Mouse (Mus musculus): Measurements from ENCODE around the gene Taar2. TPM values are rescaled to one million over a fixed set of nuclear protein-coding genes. Genes with fewer than 3 reads are reported as not detected.

The Taar2 gene
- polyA plus RNA-seq, 1 experiment from 2014 or later: 0.27 TPM

- no peak within 1 kb of the TSS for H3K27ac ChIP-seq
- H3K9ac ChIP-seq: no peak within 1 kb of the TSS
- H3K4me3 ChIP-seq: no peak within 1 kb of the TSS
- H3K36me3 ChIP-seq: no peaks in the 10 kb centered on the region
- H3K27me3 ChIP-seq: no peaks in the 10 kb centered on the region
- no peaks in the 10 kb centered on the region for H3K9me3 ChIP-seq
- no peak within 1 kb of the TSS for H3K4me2 ChIP-seq
- ATAC-seq (ENCODE audit: insufficient number of reproducible peaks, insufficient read depth, low FRiP score, low TSS enrichment, low read depth): no peak
- no peaks in the 10 kb centered on the region for H3K4me1 ChIP-seq
- 86% methylated on average over 16 of the region's 16 CpGs for WGBS
Measured at GRCm38 (mm10) chr10:23949508-23950005, 11.2 kb downstream of the Taar2 start, which contains the start of gene Taar3. Gene Taar3 (plus strand): TSS chr10:23949558.

GRCm38 (mm10) chr10:23951714-23952113, 13.3 kb downstream of the Taar2 start:
- H3K4me1 ChIP-seq: no peaks in the 10 kb centered on the region
- 75% methylated on average over 6 of the region's 6 CpGs for WGBS
- H3K9ac ChIP-seq: no peak overlapping the region
- no peak overlapping the region for H3K4me3 ChIP-seq
- no peaks in the 10 kb centered on the region for H3K27me3 ChIP-seq
- H3K9me3 ChIP-seq: no peaks in the 10 kb centered on the region
- no peak overlapping the region for H3K4me2 ChIP-seq
- H3K27ac ChIP-seq: no peak overlapping the region
- no peaks in the 10 kb centered on the region for H3K36me3 ChIP-seq
- no peak for ATAC-seq (ENCODE audit: insufficient number of reproducible peaks, insufficient read depth, low FRiP score, low TSS enrichment, low read depth)

GRCm38 (mm10) chr10:23959071-23959470, 20.7 kb downstream of the Taar2 start:
- 55% methylated on average over 3 of the region's 3 CpGs for WGBS
- no peak overlapping the region for H3K9ac ChIP-seq
- no peak overlapping the region for H3K4me2 ChIP-seq

GRCm38 (mm10) chr10:23960444-23960915, 22.1 kb downstream of the Taar2 start, which contains the start of gene Taar4:
Gene Taar4 (plus strand): TSS chr10:23960494.
- Histone ChIP-seq H3K27ac (no peak within 1 kb of the TSS), H3K4me3 (no peak within 1 kb of the TSS), H3K4me2 (no peak within 1 kb of the TSS), H3K9me3 (no peaks in the 10 kb centered on the region), H3K9ac (no peak within 1 kb of the TSS), H3K4me1 (no peaks in the 10 kb centered on the region), H3K36me3 (no peaks in the 10 kb centered on the region), H3K27me3 (0 out of 2 replicates have a peak, but pooled peaks cover 4% of the 10 kb centered on the region)
- no peak for ATAC-seq (ENCODE audit: insufficient number of reproducible peaks, insufficient read depth, low FRiP score, low TSS enrichment, low read depth)
- WGBS: 92% methylated on average over 13 of the region's 13 CpGs

More at GRCm38 (mm10) chr10:23959071-23959470, 20.7 kb downstream of the Taar2 start:
- no peaks in the 10 kb centered on the region for H3K36me3 ChIP-seq
- no peak overlapping the region for H3K27ac ChIP-seq
- ATAC-seq (ENCODE audit: insufficient number of reproducible peaks, insufficient read depth, low FRiP score, low TSS enrichment, low read depth): no peak
- no peaks in the 10 kb centered on the region for H3K4me1 ChIP-seq
- 0 out of 2 replicates have a peak, but pooled peaks cover 4% of the 10 kb centered on the region for H3K27me3 ChIP-seq
- no peak overlapping the region for H3K4me3 ChIP-seq
- no peaks in the 10 kb centered on the region for H3K9me3 ChIP-seq

- Histone ChIP-seq H3K36me3 (no peaks in the 10 kb centered on the region), H3K4me2 (no peak overlapping the region), H3K4me1 (no peaks in the 10 kb centered on the region)
Measured at GRCm38 (mm10) chr10:23963444-23963843, 25.1 kb downstream of the Taar2 start.

GRCm38 (mm10) chr10:23964921-23965610, 26.7 kb downstream of the Taar2 start:
- H3K4me1 ChIP-seq: no peaks in the 10 kb centered on the region
- no peak overlapping the region for H3K9ac ChIP-seq
- ATAC-seq (ENCODE audit: insufficient number of reproducible peaks, insufficient read depth, low FRiP score, low TSS enrichment, low read depth): no peak
- H3K27me3 ChIP-seq: no peaks in the 10 kb centered on the region
- 89% methylated on average over 6 of the region's 6 CpGs for WGBS
- no peak overlapping the region for H3K4me2 ChIP-seq
- H3K9me3 ChIP-seq: no peaks in the 10 kb centered on the region
- no peaks in the 10 kb centered on the region for H3K36me3 ChIP-seq
- H3K27ac ChIP-seq: no peak overlapping the region
- no peak overlapping the region for H3K4me3 ChIP-seq

More at GRCm38 (mm10) chr10:23963444-23963843, 25.1 kb downstream of the Taar2 start:
- H3K9ac ChIP-seq: no peak overlapping the region
- H3K27ac ChIP-seq: no peak overlapping the region
- 56% methylated on average over 3 of the region's 3 CpGs for WGBS
- no peak for ATAC-seq (ENCODE audit: insufficient number of reproducible peaks, insufficient read depth, low FRiP score, low TSS enrichment, low read depth)
- H3K4me3 ChIP-seq: no peak overlapping the region
- H3K27me3 ChIP-seq: no peaks in the 10 kb centered on the region
- no peaks in the 10 kb centered on the region for H3K9me3 ChIP-seq

- no peaks in the 10 kb centered on the region for H3K9me3 ChIP-seq
- no peak within 1 kb of the TSS for H3K27ac ChIP-seq
- H3K4me2 ChIP-seq: no peak within 1 kb of the TSS
- WGBS: 90% methylated on average over 11 of the region's 11 CpGs
- H3K36me3 ChIP-seq: no peaks in the 10 kb centered on the region
- H3K9ac ChIP-seq: no peak within 1 kb of the TSS
- no peaks in the 10 kb centered on the region for H3K4me1 ChIP-seq
- no peak within 1 kb of the TSS for H3K4me3 ChIP-seq
- no peaks in the 10 kb centered on the region for H3K27me3 ChIP-seq
- no peak for ATAC-seq (ENCODE audit: insufficient number of reproducible peaks, insufficient read depth, low FRiP score, low TSS enrichment, low read depth)
Measured at GRCm38 (mm10) chr10:23970656-23971165, 32.3 kb downstream of the Taar2 start, which contains the start of gene Taar5. Gene Taar5 (plus strand): TSS chr10:23970706.

GRCm38 (mm10) chr10:23971256-23971655, 32.9 kb downstream of the Taar2 start:
- ATAC-seq (ENCODE audit: insufficient number of reproducible peaks, insufficient read depth, low FRiP score, low TSS enrichment, low read depth): no peak
- H3K4me1 ChIP-seq: no peaks in the 10 kb centered on the region
- no peak overlapping the region for H3K9ac ChIP-seq
- no peaks in the 10 kb centered on the region for H3K9me3 ChIP-seq
- H3K4me2 ChIP-seq: no peak overlapping the region
- no peak overlapping the region for H3K4me3 ChIP-seq
- no peaks in the 10 kb centered on the region for H3K27me3 ChIP-seq
- 81% methylated on average over 5 of the region's 5 CpGs for WGBS
- no peak overlapping the region for H3K27ac ChIP-seq
- no peaks in the 10 kb centered on the region for H3K36me3 ChIP-seq

- WGBS: 44% methylated on average over 4 of the region's 4 CpGs
- Histone ChIP-seq H3K9ac (no peak overlapping the region), H3K27me3 (no peaks in the 10 kb centered on the region), H3K4me2 (no peak overlapping the region), H3K27ac (no peak overlapping the region), H3K4me1 (no peaks in the 10 kb centered on the region), H3K36me3 (no peaks in the 10 kb centered on the region), H3K9me3 (no peaks in the 10 kb centered on the region), H3K4me3 (no peak overlapping the region)
- ATAC-seq (ENCODE audit: insufficient number of reproducible peaks, insufficient read depth, low FRiP score, low TSS enrichment, low read depth): no peak
Measured at GRCm38 (mm10) chr10:23977958-23978357, 39.6 kb downstream of the Taar2 start.

- no peaks in the 10 kb centered on the region for H3K36me3 ChIP-seq
- no peaks in the 10 kb centered on the region for H3K27me3 ChIP-seq
- no peaks in the 10 kb centered on the region for H3K4me1 ChIP-seq
- no peak for ATAC-seq (ENCODE audit: insufficient number of reproducible peaks, insufficient read depth, low FRiP score, low TSS enrichment, low read depth)
- no peak overlapping the region for H3K4me2 ChIP-seq
- H3K9me3 ChIP-seq: no peaks in the 10 kb centered on the region
- no peak overlapping the region for H3K9ac ChIP-seq
- no peak overlapping the region for H3K27ac ChIP-seq
- WGBS: 39% methylated on average over 16 of the region's 16 CpGs
- no peak overlapping the region for H3K4me3 ChIP-seq
Measured at GRCm38 (mm10) chr10:23978901-23979705, 40.7 kb downstream of the Taar2 start.

- Histone ChIP-seq H3K9me3 (no peaks in the 10 kb centered on the region), H3K9ac (no peak within 1 kb of the TSS)
Measured at GRCm38 (mm10) chr10:23985546-23985945, 47.2 kb downstream of the Taar2 start, which contains the start of gene Taar6. Gene Taar6 (minus strand): TSS chr10:23985646.

More at GRCm38 (mm10) chr10:23985546-23985945, 47.2 kb downstream of the Taar2 start, which contains the start of gene Taar6:
- Histone ChIP-seq H3K4me3 (no peak within 1 kb of the TSS), H3K27ac (no peak within 1 kb of the TSS), H3K27me3 (no peaks in the 10 kb centered on the region), H3K4me2 (no peak within 1 kb of the TSS), H3K4me1 (no peaks in the 10 kb centered on the region), H3K36me3 (no peaks in the 10 kb centered on the region)
- WGBS: 72% methylated on average over 8 of the region's 8 CpGs
- ATAC-seq (ENCODE audit: insufficient number of reproducible peaks, insufficient read depth, low FRiP score, low TSS enrichment, low read depth): no peak
